Mouse (Mus musculus) stomach, embryonic 14.5 days (tissue): ENCODE data around the gene Ramp2. TPM values are rescaled to one million over a fixed set of nuclear protein-coding genes. Genes with fewer than 3 reads are reported as not detected.

ENCODE experiments used
- ATAC-seq: fragments of 200-750 bp; cut with Nextera tagmentation; 2 replicates; pipeline ENCODE4 v1.8.0; 2017; ENCODE audit warnings: low read depth, moderate TSS enrichment; ENCODE audit not compliant: insufficient number of reproducible peaks, insufficient read depth, low FRiP score
- H3K27ac ChIP-seq: fragments of 300-500 bp; sonication (generic); 2 replicates; pipeline ENCODE4 v1.5.1; 2014; ENCODE audit warnings: mild to moderate bottlenecking, low read length, moderate library complexity, mixed read lengths
- H3K27me3 ChIP-seq: fragments of 300-500 bp; sonication (generic); 2 replicates; pipeline ENCODE4 v1.6.1; 2014; ENCODE audit warnings: low read length, control low read depth, mixed read lengths; ENCODE audit not compliant: control insufficient read depth, insufficient read depth
- H3K36me3 ChIP-seq: fragments of 300-500 bp; sonication (generic); 2 replicates; pipeline ENCODE4 v1.6.1; 2014; ENCODE audit warnings: mild to moderate bottlenecking, control low read depth, low read length, moderate library complexity, mixed read lengths; ENCODE audit not compliant: control insufficient read depth, insufficient read depth
- H3K4me1 ChIP-seq: fragments of 300-500 bp; sonication (generic); 2 replicates; pipeline ENCODE4 v1.6.1; 2014; ENCODE audit warnings: low read length, control low read depth, mixed read lengths; ENCODE audit not compliant: control insufficient read depth, insufficient read depth
- H3K4me2 ChIP-seq: fragments of 300-500 bp; sonication (generic); replicated peaks from 2 replicates; pipeline ENCODE4 v1.6.1; 2014; ENCODE audit warnings: low read depth, low read length, control low read depth
- H3K4me3 ChIP-seq: fragments of 300-500 bp; sonication (generic); 2 replicates; pipeline ENCODE4 v1.5.1; 2014; ENCODE audit warnings: low read depth, low read length, control low read depth
- H3K9ac ChIP-seq: fragments of 300-500 bp; sonication (generic); replicated peaks from 2 replicates; pipeline ENCODE4 v1.6.1; 2014; ENCODE audit warnings: low read depth, mild to moderate bottlenecking, control low read depth, low read length, moderate library complexity, mixed read lengths
- H3K9me3 ChIP-seq: fragments of 300-500 bp; sonication (generic); 2 replicates; pipeline ENCODE4 v1.6.1; 2016; ENCODE audit warnings: low read depth, low read length, control low read depth; ENCODE audit not compliant: control insufficient read depth
- WGBS: fragments of 180-500 bp; shearing (Covaris S2); extraction: QIAGEN DNeasy Blood & Tissue Kit; methylation state at CpG from one replicate; pipeline ENCODE4 v1.1.7; 2014; 5-methylcytosine and 5-hydroxymethylcytosine counted together
- polyA plus RNA-seq: library from polyadenylated mRNA; unstranded; fragments of >200 nt; fragmentation: Nextera tagmentation; extraction: Ambion mirVana; gene quantifications from 2 replicates; pipeline ENCODE4 v1.2.1, GENCODE M21; 2014

Ramp2 gene
- polyA plus RNA-seq, 1 experiment from 2014 or later, result 128 TPM

DNA sequence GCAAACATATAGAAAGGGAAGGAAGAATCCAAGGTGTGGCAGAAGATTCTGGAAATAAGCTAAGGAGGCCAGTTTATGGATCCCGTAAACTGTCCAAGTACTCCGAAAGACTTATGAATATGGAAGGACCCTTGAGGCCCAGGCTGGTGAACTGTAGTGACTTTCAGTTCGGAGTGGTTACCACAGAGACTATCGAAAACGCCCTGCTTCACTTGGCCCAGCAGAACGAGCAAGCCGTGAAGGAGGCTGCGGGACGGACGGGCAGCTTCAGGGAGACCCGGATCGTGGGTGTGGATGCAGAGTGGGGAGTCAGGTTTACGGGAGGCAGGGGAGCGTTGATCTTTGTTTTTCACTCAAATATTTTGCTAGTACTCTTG lies 33.4 kb downstream of the Ramp2 start:
- no peaks in the 10 kb centered on the region for H3K27me3 ChIP-seq
- 55% methylated on average over 14 of the region's 14 CpGs for WGBS
- H3K27ac ChIP-seq, result no peak overlapping the region
- peaks cover 2% of the 10 kb centered on the region; the same call in 1 of the 2 replicates for H3K36me3 ChIP-seq
- no peak overlapping the region for H3K9ac ChIP-seq
- H3K4me2 ChIP-seq, result peak overlapping the region; percentile 95
- peaks cover 17% of the 10 kb centered on the region for H3K4me1 ChIP-seq
- no peak for ATAC-seq
- H3K9me3 ChIP-seq, result no peaks in the 10 kb centered on the region
- peak overlapping the region; percentile 70; the same call in 1 of the 2 replicates for H3K4me3 ChIP-seq

DNA sequence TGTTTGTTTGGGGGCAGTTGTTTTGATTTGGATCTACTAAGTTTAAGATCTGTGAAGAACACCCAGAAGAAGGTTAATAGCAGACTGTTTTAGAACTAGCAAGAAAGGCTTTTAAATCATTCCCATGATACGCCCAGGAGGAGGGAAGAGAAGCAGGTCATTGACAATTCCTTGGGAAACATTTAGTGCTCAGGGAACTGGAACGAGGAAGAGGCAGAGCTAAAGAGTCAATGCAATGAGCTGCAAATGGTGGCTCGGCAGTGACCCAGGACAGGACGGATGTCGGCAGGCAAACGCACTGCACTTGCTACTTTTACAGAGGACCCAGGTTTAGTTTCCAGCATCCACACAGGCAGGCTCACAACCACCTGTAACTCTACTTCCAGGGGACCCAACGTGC lies 35.0 kb downstream of the Ramp2 start:
- peaks cover 17% of the 10 kb centered on the region for H3K4me1 ChIP-seq
- H3K36me3 ChIP-seq, result peaks cover 2% of the 10 kb centered on the region; the same call in 1 of the 2 replicates
- H3K27ac ChIP-seq, result no peak overlapping the region
- no peak for ATAC-seq
- no peak overlapping the region for H3K9ac ChIP-seq
- H3K4me3 ChIP-seq, result no peak overlapping the region
- 47% methylated on average over 7 of the region's 7 CpGs for WGBS
- H3K4me2 ChIP-seq, result no peak overlapping the region
- H3K9me3 ChIP-seq, result no peaks in the 10 kb centered on the region
- H3K27me3 ChIP-seq, result no peaks in the 10 kb centered on the region

DNA sequence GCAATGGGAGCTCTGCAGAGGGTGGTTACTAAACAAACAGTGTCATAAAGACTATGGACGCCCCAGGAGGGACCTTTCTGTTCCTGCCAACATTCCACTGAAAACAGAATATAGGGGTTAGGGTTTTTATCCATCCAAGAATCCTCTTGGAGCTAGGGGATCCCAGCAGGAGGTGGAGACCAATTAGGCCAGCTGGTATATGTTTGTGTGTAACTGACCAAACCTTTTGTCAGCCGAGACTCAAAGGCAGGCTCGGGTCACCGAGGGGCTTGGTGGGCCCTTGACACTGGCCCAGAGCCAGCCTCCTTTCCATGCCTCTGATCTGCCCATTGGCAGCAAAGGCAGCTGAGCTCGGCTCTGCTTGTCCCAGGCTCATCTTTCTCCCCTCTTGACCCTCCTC lies 37.1 kb downstream of the Ramp2 start:
- no peak overlapping the region for H3K4me2 ChIP-seq
- H3K4me3 ChIP-seq, result no peak overlapping the region
- H3K9me3 ChIP-seq, result no peaks in the 10 kb centered on the region
- peaks cover 6% of the 10 kb centered on the region for H3K4me1 ChIP-seq
- no peaks in the 10 kb centered on the region for H3K36me3 ChIP-seq
- H3K27me3 ChIP-seq, result no peaks in the 10 kb centered on the region
- no peak overlapping the region for H3K9ac ChIP-seq
- 37% methylated on average over 5 of the region's 5 CpGs for WGBS
- ATAC-seq, result no peak
- H3K27ac ChIP-seq, result no peak overlapping the region

DNA sequence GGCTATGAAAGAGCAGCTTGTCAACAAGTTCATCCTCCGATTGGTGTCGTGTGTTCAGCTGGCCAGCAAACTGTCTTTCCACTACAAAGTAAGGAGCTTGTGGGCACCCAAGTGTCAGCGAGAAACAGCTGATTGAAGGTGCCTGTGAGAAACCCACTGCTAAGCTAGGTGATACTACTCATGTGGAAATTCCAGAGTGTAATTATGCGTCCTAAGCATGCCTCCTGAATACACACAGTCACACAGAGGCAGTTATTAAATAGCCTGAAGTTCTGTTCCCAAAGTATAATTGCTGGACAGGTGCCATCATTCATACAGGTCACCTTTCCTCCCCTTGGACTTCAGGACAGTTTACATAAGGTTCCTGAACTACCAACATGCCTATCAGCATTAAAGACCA lies 38.0 kb downstream of the Ramp2 start:
- H3K4me1 ChIP-seq, result peaks cover 3% of the 10 kb centered on the region; the same call in 1 of the 2 replicates
- no peak overlapping the region for H3K27ac ChIP-seq
- no peak overlapping the region for H3K4me2 ChIP-seq
- H3K9ac ChIP-seq, result no peak overlapping the region
- WGBS, result 61% methylated on average over 4 of the region's 4 CpGs
- H3K27me3 ChIP-seq, result no peaks in the 10 kb centered on the region
- H3K4me3 ChIP-seq, result no peak overlapping the region
- no peak for ATAC-seq
- no peaks in the 10 kb centered on the region for H3K9me3 ChIP-seq
- peaks cover 3% of the 10 kb centered on the region; the same call in 1 of the 2 replicates for H3K36me3 ChIP-seq

DNA sequence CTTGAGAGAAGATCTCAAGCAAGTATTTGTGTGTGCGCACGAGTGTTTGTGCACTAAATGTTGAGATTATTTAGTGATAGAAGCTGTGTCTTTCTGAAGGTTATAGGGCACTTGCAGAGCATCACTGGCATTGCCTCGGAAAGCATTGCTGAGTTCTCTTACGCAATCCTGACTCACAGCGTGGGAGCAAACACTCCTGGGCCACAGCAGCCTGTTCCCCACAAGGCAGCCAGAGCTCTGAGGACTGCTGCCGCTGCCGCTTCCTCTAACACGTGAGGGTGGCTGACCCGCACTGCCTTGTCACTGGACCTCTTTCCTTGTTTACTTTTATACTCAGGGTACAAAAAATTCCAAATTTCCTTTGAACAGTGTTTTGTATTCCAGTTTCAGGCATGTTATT lies 41.5 kb downstream of the Ramp2 start:
- ATAC-seq, result no peak
- H3K4me3 ChIP-seq, result no peak overlapping the region
- peaks cover 22% of the 10 kb centered on the region for H3K36me3 ChIP-seq
- WGBS, result 83% methylated on average over 9 of the region's 9 CpGs
- no peak overlapping the region for H3K9ac ChIP-seq
- no peaks in the 10 kb centered on the region for H3K27me3 ChIP-seq
- no peak overlapping the region for H3K27ac ChIP-seq
- H3K4me1 ChIP-seq, result 0 out of 2 replicates have a peak, but pooled peaks cover 3% of the 10 kb centered on the region
- H3K9me3 ChIP-seq, result no peaks in the 10 kb centered on the region
- H3K4me2 ChIP-seq, result no peak overlapping the region

DNA sequence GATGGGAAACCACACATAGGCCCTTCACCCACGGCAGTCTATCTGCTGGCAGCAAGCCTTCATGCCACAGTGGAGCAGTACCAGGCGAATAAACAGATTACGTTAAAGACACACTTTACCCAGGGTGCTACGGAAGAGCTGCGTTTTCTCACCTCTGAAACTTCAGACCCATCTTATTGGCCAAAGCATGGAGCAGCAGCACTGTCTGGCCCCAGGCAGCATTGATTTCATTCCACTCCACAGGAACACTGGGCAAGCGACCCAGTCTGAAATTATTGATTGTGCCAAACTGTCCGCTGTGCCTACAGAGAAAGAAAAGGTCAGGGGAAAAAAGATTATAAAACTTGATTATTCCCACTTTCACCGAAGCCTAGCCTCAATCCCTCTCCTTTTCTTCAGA lies 45.4 kb downstream of the Ramp2 start:
- no peak overlapping the region for H3K4me3 ChIP-seq
- H3K36me3 ChIP-seq, result peaks cover 42% of the 10 kb centered on the region

DNA sequence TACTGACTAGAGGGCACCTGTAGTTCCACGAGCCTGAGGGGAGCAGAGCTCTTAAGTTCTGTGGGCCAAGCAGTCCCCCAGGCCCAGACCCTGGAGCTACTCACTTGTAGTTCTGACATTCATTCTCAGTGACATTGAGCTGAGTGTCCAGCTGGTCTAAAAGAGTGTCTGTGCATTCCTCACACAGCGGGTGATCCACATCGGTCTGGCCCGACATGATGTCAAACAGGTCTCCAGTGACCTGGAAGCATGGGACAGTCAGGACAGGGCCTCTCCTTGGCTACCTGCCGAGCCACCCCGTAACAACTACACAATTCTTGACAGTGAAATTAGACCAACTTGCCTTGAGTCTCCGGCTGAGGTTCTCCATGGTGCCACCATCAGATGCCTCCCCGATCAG lies 49.4 kb downstream of the Ramp2 start:
- H3K9ac ChIP-seq, result no peak overlapping the region
- H3K36me3 ChIP-seq, result peaks cover 42% of the 10 kb centered on the region
- WGBS, result 93% methylated on average over 8 of the region's 8 CpGs
- no peaks in the 10 kb centered on the region for H3K9me3 ChIP-seq
- no peaks in the 10 kb centered on the region for H3K27me3 ChIP-seq
- no peak for ATAC-seq
- no peak overlapping the region for H3K4me2 ChIP-seq
- H3K4me1 ChIP-seq, result no peaks in the 10 kb centered on the region
- no peak overlapping the region for H3K4me3 ChIP-seq
- no peak overlapping the region for H3K27ac ChIP-seq

More for the DNA sequence above, 45.4 kb downstream of the Ramp2 start:
- no peak for ATAC-seq
- H3K27ac ChIP-seq, result no peak overlapping the region
- no peak overlapping the region for H3K9ac ChIP-seq
- WGBS, result 93% methylated on average over 8 of the region's 8 CpGs
- H3K4me1 ChIP-seq, result no peaks in the 10 kb centered on the region
- H3K9me3 ChIP-seq, result no peaks in the 10 kb centered on the region
- no peaks in the 10 kb centered on the region for H3K27me3 ChIP-seq
- H3K4me2 ChIP-seq, result no peak overlapping the region

DNA sequence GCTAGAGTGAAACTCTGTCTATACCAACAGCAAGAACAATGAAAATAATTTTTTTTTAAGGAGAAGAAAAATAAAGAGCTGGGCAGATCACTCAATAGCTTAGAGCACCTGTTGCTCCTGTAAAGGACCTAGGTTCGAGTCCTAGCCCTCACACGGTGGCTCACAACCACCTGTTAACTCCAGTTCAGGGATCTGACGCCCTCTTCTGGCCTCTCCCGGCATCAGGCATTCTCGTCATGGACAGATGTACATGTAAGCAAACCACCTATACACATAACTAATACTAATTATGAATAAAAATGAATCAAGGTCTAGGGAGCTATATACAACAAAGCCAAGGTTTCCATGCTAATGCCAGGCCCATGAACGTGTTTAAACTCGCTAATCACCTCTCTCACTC lies 55.1 kb downstream of the Ramp2 start:
- H3K4me1 ChIP-seq, result peaks cover 12% of the 10 kb centered on the region
- H3K4me3 ChIP-seq, result peak overlapping the region; percentile 86; the same call in 1 of the 2 replicates
- peak overlapping the region; percentile 98 for H3K4me2 ChIP-seq
- WGBS, result 65% methylated on average over 7 of the region's 7 CpGs
- ATAC-seq, result no peak
- H3K27me3 ChIP-seq, result no peaks in the 10 kb centered on the region
- no peaks in the 10 kb centered on the region for H3K9me3 ChIP-seq
- no peak overlapping the region for H3K9ac ChIP-seq
- H3K36me3 ChIP-seq, result peaks cover 14% of the 10 kb centered on the region
- no peak overlapping the region for H3K27ac ChIP-seq

DNA sequence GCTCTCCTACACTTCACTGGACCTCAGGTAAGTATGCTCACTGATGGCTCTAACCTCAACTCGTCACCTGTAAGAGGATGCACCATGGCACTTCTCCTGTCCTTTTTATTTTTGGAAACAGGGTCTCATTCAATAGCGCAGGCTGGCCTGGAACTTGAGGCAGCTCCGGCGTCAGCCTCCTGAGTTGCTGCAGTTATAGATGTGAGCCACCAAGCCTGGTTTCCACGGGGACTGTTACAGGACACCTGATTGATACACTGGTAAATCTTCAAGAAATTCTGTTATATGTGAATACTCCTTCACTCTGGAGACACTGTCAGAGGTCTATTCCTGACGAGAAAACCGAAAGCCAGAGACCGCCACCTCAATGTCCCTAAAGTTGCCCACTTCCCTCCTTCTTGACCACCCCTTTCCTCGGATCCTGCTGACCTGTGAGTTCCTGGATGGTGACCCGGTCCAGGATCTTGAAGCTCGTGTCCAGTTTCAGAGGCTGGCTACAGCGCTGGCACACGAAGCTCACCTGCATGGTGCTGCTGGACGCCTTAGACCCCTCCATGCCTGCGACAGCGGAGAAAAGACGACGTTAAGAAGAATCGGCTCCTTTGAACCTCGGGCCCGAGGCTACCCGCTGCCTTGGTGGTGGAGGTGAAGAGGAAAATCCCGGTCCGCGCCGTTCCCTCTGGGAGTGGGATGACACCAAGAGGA lies 55.6 kb downstream of the Ramp2 start:
- H3K4me3 ChIP-seq, result peak overlapping the region; percentile 86
- no peak for ATAC-seq
- H3K4me1 ChIP-seq, result peaks cover 12% of the 10 kb centered on the region
- 14% methylated on average over 26 of the region's 26 CpGs for WGBS
- H3K27ac ChIP-seq, result no peak overlapping the region
- H3K27me3 ChIP-seq, result no peaks in the 10 kb centered on the region
- peak overlapping the region; percentile 98 for H3K4me2 ChIP-seq
- H3K36me3 ChIP-seq, result peaks cover 13% of the 10 kb centered on the region
- H3K9ac ChIP-seq, result peak overlapping the region; percentile 74
- H3K9me3 ChIP-seq, result no peaks in the 10 kb centered on the region
